Mouse (Mus musculus): ENCODE measurements at regions not wholly inside any gene's neighbourhood (a gene's known extent, or its start where the extent isn't known, plus 50 kb on each side); places are given as distances from the start of the nearest gene placed in this dataset.
A peak's percentile ranks its signal among the peaks of the same experiment; 100 is the strongest.

DNA sequence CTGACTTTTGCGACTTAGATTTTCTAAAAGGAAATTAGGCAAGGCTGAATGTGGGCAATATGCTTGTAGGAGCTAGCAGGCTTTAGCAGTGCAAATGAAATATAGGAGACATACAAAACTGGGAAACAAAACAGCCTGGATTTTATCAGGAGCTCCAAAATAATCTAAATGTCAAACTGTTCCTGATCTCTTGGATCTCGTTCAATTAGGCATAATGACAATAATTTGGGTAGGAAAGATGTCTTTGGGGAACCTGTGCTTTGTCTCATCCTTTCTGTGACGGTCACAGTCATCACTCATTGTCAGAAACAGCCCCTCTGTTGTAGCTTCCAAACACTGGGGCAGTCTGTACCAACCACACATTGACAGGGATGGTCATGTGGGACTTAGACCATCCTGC is 702.2 kb downstream of the Tlr4 start:
- Histone ChIP-seq H3K27ac (no peak overlapping the region), H3K9ac (replicated peaks) (no peak overlapping the region), H3K4me1 (replicated peaks) (no peaks in the 10 kb centered on the region), H3K27me3 (no peaks in the 10 kb centered on the region), H3K9me3 (no peaks in the 10 kb centered on the region), H3K4me2 (no peak overlapping the region), H3K4me3 (replicated peaks) (no peak overlapping the region), H3K36me3 (no peaks in the 10 kb centered on the region)
- ATAC-seq (ENCODE audit: insufficient number of reproducible peaks, insufficient read depth, low FRiP score, low TSS enrichment, low read depth) = no peak
- 78% methylated on average over 3 of the region's 3 CpGs for WGBS

DNA sequence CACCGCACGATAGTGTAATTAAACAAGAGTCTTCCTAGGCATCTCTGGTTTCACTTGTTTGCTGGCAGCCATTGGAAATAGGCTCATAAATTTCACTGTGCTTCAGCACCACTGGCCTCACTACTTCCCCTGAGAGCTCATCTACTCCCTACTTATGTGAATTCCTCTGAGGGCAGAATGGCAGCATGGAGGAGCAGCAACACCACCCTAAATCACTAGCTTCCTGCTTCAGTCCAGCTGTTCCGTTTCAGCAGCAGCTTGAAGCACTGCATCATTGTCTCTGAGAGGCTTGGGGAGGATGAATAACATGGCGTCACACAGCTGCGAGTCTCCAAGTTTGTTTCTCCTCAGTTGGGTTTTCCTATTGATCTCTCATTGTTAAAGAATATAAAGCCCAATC is 712.1 kb downstream of the Tlr4 start:
- WGBS = 55% methylated on average over 5 of the region's 5 CpGs
- Histone ChIP-seq H3K36me3 (no peaks in the 10 kb centered on the region), H3K4me3 (replicated peaks) (no peak overlapping the region), H3K27ac (no peak overlapping the region), H3K9ac (replicated peaks) (no peak overlapping the region), H3K27me3 (no peaks in the 10 kb centered on the region), H3K4me1 (replicated peaks) (no peaks in the 10 kb centered on the region), H3K9me3 (no peaks in the 10 kb centered on the region), H3K4me2 (no peak overlapping the region)
- no peak for ATAC-seq (ENCODE audit: insufficient number of reproducible peaks, insufficient read depth, low FRiP score, low TSS enrichment, low read depth)

DNA sequence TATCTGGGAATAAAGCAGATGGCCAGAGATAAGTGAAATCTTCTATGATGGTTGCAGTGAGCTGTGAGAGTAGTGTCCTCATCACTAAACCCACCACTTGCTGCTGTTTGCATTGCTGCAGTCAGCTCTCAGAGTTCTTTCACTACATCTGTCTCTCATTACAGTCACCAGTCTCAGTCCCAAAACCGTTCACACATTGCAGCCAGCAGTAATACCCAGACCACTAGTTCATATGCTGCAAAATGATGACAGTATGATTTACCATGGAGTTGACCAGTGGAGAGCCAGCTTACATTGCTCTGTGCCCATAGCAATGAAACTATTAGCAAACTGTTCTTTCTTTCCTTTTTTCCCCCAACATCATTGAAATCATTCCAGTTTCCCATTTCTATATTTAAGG is 718.6 kb downstream of the Tlr4 start:
- H3K27me3 ChIP-seq = no peaks in the 10 kb centered on the region
- no peak overlapping the region for H3K4me3 ChIP-seq (replicated peaks)
- no peak overlapping the region for H3K27ac ChIP-seq
- no peaks in the 10 kb centered on the region for H3K36me3 ChIP-seq
- no peak overlapping the region for H3K9ac ChIP-seq (replicated peaks)
- H3K4me2 ChIP-seq = no peak overlapping the region
- peak; percentile 52; the same call in 1 of the 2 replicates for ATAC-seq (ENCODE audit: insufficient number of reproducible peaks, insufficient read depth, low FRiP score, low TSS enrichment, low read depth)
- 7% methylated on average over 1 of the region's 1 CpGs for WGBS
- no peaks in the 10 kb centered on the region for H3K4me1 ChIP-seq (replicated peaks)
- no peaks in the 10 kb centered on the region for H3K9me3 ChIP-seq

DNA sequence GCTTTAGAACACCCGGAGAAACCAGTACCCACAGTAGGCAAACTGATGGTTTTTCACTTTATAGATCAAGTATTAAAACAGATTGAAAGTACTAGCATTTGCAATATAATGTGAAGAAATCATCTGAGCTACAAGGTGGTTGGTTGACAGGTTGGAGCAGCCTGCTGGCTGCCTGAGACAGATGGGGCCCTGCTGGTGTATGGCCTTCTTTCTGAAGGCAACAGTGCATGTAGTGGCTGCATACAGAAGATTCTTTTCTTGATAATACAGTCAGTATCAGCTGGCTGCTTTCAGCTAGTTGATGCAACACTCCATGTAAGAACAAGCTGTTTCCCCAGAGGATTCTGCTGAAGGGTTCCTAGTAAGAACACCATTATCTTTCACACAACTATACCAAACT is 720.6 kb downstream of the Tlr4 start:
- Histone ChIP-seq H3K27me3 (no peaks in the 10 kb centered on the region), H3K4me2 (no peak overlapping the region), H3K36me3 (no peaks in the 10 kb centered on the region), H3K27ac (no peak overlapping the region), H3K4me3 (replicated peaks) (no peak overlapping the region), H3K4me1 (replicated peaks) (no peaks in the 10 kb centered on the region), H3K9me3 (no peaks in the 10 kb centered on the region), H3K9ac (replicated peaks) (no peak overlapping the region)
- 90% methylated on average over 1 of the region's 1 CpGs for WGBS
- no peak for ATAC-seq (ENCODE audit: insufficient number of reproducible peaks, insufficient read depth, low FRiP score, low TSS enrichment, low read depth)

DNA sequence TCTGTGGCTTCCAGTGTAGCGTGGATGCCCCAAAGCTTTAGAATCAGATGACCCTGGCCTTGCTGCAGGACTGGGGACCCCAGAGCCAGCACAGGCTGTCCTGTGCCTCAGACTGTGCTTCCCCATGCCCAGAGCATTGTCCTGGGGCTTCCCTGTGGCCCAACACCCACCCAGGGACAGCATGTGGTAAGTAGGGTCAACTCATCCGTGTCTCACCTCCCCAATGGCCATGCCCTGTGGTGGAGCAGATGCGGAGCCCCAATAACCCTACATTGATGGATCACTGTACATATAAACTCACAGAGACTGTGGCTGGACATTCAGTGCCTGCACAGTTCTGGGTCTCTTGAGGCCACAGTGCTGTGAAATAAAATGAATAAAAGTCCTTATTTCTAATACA is 726.1 kb downstream of the Tlr4 start:
- Histone ChIP-seq H3K27me3 (no peaks in the 10 kb centered on the region), H3K4me2 (no peak overlapping the region), H3K27ac (no peak overlapping the region), H3K9ac (replicated peaks) (no peak overlapping the region), H3K36me3 (no peaks in the 10 kb centered on the region), H3K9me3 (no peaks in the 10 kb centered on the region), H3K4me3 (replicated peaks) (no peak overlapping the region), H3K4me1 (replicated peaks) (no peaks in the 10 kb centered on the region)
- no peak for ATAC-seq (ENCODE audit: insufficient number of reproducible peaks, insufficient read depth, low FRiP score, low TSS enrichment, low read depth)
- WGBS = 83% methylated on average over 3 of the region's 3 CpGs

DNA sequence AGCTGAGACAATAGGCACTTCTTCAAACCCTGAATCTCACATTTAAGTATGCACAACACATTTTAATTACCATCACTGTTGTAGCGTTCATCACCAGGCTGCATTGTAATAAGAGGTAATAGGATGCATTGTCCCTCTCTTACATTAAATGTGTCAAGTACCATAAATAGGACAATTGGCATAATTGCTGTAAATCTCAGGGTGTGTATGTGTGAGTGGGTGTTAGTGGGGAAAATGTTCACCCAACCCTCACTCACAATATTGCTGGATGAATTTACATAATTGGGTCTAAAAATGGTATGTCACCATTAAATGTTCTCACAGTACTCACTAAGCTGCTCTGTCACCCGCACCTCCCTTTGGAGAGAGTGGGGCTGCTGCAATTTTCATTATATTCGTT is 747.4 kb downstream of the Tlr4 start:
- no peak for ATAC-seq (ENCODE audit: insufficient number of reproducible peaks, insufficient read depth, low FRiP score, low TSS enrichment, low read depth)
- no peaks in the 10 kb centered on the region for H3K27me3 ChIP-seq
- no peak overlapping the region for H3K27ac ChIP-seq
- no peak overlapping the region for H3K4me2 ChIP-seq
- WGBS = 75% methylated on average over 3 of the region's 3 CpGs
- H3K9me3 ChIP-seq = no peaks in the 10 kb centered on the region
- no peaks in the 10 kb centered on the region for H3K4me1 ChIP-seq (replicated peaks)
- H3K4me3 ChIP-seq (replicated peaks) = no peak overlapping the region
- H3K9ac ChIP-seq (replicated peaks) = no peak overlapping the region
- no peaks in the 10 kb centered on the region for H3K36me3 ChIP-seq

DNA sequence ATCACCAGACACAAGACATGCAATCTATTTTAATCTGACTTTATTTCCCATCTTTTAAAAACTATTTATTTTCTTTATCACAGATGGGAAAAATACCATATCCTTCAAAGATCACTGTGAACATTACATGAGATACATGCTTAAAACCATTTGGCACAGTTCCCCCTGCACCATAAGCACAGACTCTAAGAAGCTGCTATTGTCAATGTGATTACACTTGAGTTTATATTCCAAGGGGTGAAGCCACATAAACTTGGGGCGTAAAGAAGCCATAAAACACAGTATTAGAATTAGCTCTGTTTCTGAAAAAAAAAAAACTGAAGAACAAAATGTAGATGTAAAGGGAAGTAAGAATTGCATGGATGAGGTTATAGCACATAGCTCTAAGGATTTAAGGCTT is 762.1 kb downstream of the Tlr4 start:
- no peak for ATAC-seq (ENCODE audit: insufficient number of reproducible peaks, insufficient read depth, low FRiP score, low TSS enrichment, low read depth)
- H3K36me3 ChIP-seq = no peaks in the 10 kb centered on the region
- WGBS = 71% methylated on average over 1 of the region's 1 CpGs
- no peak overlapping the region for H3K9ac ChIP-seq (replicated peaks)
- H3K4me2 ChIP-seq = no peak overlapping the region
- no peaks in the 10 kb centered on the region for H3K4me1 ChIP-seq (replicated peaks)
- H3K4me3 ChIP-seq (replicated peaks) = no peak overlapping the region
- no peaks in the 10 kb centered on the region for H3K9me3 ChIP-seq
- H3K27me3 ChIP-seq = no peaks in the 10 kb centered on the region
- H3K27ac ChIP-seq = no peak overlapping the region

DNA sequence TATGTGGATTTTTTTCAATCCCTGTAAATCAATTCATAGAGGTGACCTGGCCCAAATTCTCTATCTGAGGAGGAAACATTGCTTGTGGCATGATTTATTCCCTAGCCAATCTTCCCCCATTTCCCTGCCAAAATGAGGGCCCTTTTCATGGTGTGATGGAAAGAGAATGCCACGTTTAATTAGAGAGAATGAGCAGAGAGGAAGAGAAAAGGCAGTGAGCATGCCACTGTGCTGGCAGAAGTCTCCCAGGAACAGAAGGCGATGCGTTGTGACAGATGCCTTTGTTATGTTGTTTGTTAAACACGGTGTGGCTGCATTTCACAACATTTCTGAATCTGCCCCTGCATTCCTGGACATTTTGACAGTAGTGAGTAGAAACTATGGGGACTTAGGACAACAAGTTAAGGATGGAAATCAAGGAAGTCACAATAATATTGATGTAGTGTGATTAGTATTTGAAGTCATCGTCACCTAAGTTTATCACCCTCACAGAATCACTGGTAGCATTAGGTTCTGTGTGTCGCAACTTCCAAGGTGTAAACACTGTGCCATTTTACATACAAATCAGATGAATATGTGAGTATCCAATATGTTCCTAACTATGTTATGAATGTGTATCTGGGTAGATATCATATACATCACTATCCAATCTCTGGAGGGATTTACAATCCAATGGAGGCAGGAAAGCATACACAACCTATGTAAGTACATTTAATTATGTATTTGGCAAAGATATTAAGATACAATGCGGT is 762.8 kb downstream of the Tlr4 start:
- H3K9ac ChIP-seq (replicated peaks) = no peak overlapping the region
- H3K4me3 ChIP-seq (replicated peaks) = no peak overlapping the region
- 66% methylated on average over 7 of the region's 7 CpGs for WGBS
- no peak overlapping the region for H3K4me2 ChIP-seq
- no peaks in the 10 kb centered on the region for H3K27me3 ChIP-seq
- H3K27ac ChIP-seq = no peak overlapping the region
- no peak for ATAC-seq (ENCODE audit: insufficient number of reproducible peaks, insufficient read depth, low FRiP score, low TSS enrichment, low read depth)
- no peaks in the 10 kb centered on the region for H3K4me1 ChIP-seq (replicated peaks)
- H3K9me3 ChIP-seq = no peaks in the 10 kb centered on the region
- no peaks in the 10 kb centered on the region for H3K36me3 ChIP-seq

DNA sequence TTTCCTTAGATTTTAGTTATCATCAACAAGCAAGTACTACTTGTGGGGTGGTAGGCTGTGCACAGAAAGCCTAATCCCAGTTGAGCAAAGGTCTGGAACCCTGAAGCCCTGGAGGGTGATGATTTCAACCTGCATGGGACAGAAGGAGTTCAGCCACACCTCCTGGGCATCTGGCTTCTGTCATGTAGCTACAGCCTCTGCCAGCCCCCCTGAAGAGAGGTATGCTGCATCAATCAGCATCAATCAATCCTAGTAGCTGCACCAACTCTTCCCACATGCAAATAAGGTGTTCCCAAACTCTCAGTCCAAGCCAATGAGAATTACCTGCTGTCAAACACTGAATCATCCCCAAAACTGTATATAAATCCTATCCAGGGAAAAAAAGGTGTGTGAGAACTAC is 779.8 kb downstream of the Tlr4 start:
- no peaks in the 10 kb centered on the region for H3K36me3 ChIP-seq
- no peaks in the 10 kb centered on the region for H3K9me3 ChIP-seq
- no peak for ATAC-seq (ENCODE audit: insufficient number of reproducible peaks, insufficient read depth, low FRiP score, low TSS enrichment, low read depth)
- no peaks in the 10 kb centered on the region for H3K27me3 ChIP-seq
- no peak overlapping the region for H3K9ac ChIP-seq (replicated peaks)
- H3K4me1 ChIP-seq (replicated peaks) = no peaks in the 10 kb centered on the region
- H3K4me2 ChIP-seq = no peak overlapping the region
- no peak overlapping the region for H3K27ac ChIP-seq
- H3K4me3 ChIP-seq (replicated peaks) = no peak overlapping the region

DNA sequence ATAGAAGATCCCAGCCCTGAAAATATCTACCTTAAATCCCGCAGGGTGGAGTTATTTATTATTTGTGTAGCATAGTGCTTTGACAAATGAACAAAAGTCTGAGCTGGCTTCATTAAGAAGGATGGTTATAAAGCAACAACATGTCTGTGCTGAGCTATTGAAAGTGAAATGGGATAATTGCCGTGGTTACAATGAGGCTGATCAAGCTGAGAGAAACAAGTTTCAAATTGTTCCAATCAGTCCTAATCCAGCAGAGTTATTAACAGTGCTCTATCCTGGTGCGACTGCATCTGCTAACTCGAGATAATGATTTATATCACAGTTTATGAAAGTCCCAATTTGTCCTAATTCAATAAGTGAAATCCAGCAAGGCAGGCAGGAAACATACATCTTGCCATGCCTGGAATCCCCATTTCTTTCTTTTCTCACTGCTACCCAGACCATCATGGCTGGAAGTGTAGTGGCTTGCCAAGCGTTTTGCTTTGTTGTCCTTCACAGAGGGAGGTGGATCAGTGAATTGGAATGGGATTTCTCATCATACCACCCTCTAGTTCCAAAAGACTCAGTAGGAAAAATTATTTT is 787.2 kb downstream of the Tlr4 start:
- Histone ChIP-seq H3K27ac (no peak overlapping the region), H3K36me3 (no peaks in the 10 kb centered on the region), H3K9ac (replicated peaks) (no peak overlapping the region), H3K4me2 (no peak overlapping the region), H3K4me1 (replicated peaks) (no peaks in the 10 kb centered on the region), H3K4me3 (replicated peaks) (no peak overlapping the region), H3K9me3 (no peaks in the 10 kb centered on the region), H3K27me3 (no peaks in the 10 kb centered on the region)
- ATAC-seq (ENCODE audit: insufficient number of reproducible peaks, insufficient read depth, low FRiP score, low TSS enrichment, low read depth) = no peak
- 64% methylated on average over 5 of the region's 5 CpGs for WGBS

DNA sequence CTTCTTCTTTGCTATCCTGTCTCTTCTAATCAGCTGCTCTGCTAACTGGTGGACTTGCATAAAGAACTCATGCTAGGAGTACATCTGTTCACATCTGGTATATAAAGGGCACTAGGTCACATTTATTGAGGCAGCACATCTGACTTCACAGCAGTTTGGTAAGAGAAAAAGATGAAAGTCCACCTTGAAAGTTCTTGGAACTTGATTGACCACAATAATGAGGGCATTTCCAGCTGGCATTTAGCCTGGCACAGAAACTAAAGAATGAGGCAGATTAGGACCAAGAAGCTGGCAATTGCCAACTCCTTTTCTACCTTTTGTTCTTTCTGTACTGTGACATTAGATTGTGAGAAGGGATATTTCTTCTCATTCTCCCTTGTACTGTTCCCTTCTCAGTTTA is 799.3 kb downstream of the Tlr4 start:
- H3K9ac ChIP-seq (replicated peaks) = no peak overlapping the region
- H3K4me3 ChIP-seq (replicated peaks) = no peak overlapping the region
- H3K27ac ChIP-seq = no peak overlapping the region
- H3K4me1 ChIP-seq (replicated peaks) = no peaks in the 10 kb centered on the region
- no peaks in the 10 kb centered on the region for H3K9me3 ChIP-seq
- H3K36me3 ChIP-seq = no peaks in the 10 kb centered on the region
- ATAC-seq (ENCODE audit: insufficient number of reproducible peaks, insufficient read depth, low FRiP score, low TSS enrichment, low read depth) = no peak
- no peaks in the 10 kb centered on the region for H3K27me3 ChIP-seq
- no peak overlapping the region for H3K4me2 ChIP-seq

DNA sequence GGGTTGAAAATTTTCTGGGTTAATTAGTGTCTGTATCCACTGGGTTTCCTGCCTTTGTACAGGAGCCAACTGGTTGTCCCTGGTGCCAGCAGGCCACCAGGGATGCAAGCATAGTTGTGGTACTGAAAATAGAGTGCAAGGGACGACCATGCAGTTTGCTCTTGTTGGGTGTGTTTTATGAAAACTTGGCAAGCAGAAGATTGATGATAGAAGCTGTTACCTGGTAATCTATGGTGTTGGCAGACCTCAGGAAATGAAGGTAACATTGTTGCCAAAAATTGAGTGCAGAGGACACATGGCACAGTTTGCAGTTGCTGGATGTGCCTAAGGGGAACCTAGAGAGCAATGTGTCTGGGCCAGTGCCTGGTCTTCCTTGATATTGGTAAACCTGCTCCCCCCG is 818.7 kb downstream of the Tlr4 start:
- Histone ChIP-seq H3K9me3 (no peaks in the 10 kb centered on the region), H3K36me3 (no peaks in the 10 kb centered on the region), H3K4me2 (no peak overlapping the region), H3K4me1 (replicated peaks) (no peaks in the 10 kb centered on the region), H3K27me3 (no peaks in the 10 kb centered on the region), H3K9ac (replicated peaks) (no peak overlapping the region), H3K27ac (no peak overlapping the region), H3K4me3 (replicated peaks) (no peak overlapping the region)
- no peak for ATAC-seq (ENCODE audit: insufficient number of reproducible peaks, insufficient read depth, low FRiP score, low TSS enrichment, low read depth)
- WGBS = 69% methylated on average over 2 of the region's 2 CpGs
